Mouse (Mus musculus) testis, adult 2 months (tissue): Measurements from ENCODE around the gene Gm49333.

Experiments used
- CTCF ChIP-seq: fragments of 200-500 bp; IDR thresholded peaks from 2 replicates; pipeline ENCODE4 v1.5.1; 2012; ENCODE audit warnings: low read depth, mild to moderate bottlenecking, inconsistent platforms, low read length, moderate library complexity; ENCODE audit not compliant: control insufficient read depth, insufficient read depth, insufficient replicate concordance
- POLR2A ChIP-seq: fragments of 200-500 bp; IDR thresholded peaks from 2 replicates; pipeline ENCODE4 v1.6.1; 2012; ENCODE audit warnings: low read depth, mild to moderate bottlenecking, inconsistent platforms, low read length, moderate library complexity; ENCODE audit not compliant: control insufficient read depth

DNA sequence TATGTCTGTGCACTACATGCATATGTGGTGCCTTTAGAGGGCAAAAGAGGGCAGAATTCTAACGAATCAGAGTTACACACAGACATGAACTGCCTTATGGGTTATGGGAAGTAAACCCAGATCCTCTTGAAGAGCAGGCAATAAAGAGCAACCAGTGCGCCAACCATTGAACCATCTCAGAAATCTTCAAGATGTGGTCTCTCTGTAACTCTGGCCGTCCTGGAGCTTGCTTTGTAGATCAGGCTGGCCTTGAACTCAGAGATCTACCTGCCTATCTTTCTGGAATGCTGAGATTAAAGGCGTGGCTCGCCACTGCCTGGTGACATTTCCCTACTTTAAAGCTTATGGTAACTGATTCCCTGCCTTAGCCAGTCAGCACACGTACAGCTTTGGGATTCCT is 60.5 kb downstream of the Gm49333 start:
- TF ChIP-seq CTCF (no peak), POLR2A (no peak)
